Mouse (Mus musculus) urinary bladder, postnatal 10 days (tissue): ENCODE data around the gene Cysrt1.
"Not testable (repeated sequence)": the region's sequence is repeated elsewhere in the genome, so short reads cannot be mapped to it uniquely, and the experiment has no call there.

ENCODE experiments used
- DNase-seq: peaks from one replicate; pipeline ENCODE4 v3.0.0; 2022; ENCODE audit warnings: low spot score

The Cysrt1 gene

DNA sequence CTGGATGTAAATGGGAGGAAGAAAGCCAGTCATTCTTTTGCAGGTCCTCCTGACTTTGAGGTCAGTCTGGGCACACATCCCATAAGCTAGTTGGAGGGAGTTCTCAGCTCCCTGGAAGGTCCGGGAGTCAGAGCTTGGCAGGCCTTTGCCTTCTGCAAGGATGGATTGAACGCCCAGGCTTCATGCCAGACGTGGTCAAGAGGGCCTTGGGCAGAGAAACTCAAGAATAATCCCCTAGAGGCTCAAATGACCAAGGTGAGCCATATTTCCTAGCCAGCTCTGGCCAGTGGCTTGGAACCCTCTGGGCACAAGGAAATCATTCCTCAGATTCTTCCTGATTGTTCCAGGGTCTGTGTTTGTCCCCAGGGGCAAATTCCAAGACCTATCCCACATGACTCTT, 22.6 kb upstream of the Cysrt1 start:
- DNase-seq: no peak

GRCm38 (mm10) chr2:25264286-25264660, 22.0 kb upstream of the Cysrt1 start:
- no peak for DNase-seq

DNA sequence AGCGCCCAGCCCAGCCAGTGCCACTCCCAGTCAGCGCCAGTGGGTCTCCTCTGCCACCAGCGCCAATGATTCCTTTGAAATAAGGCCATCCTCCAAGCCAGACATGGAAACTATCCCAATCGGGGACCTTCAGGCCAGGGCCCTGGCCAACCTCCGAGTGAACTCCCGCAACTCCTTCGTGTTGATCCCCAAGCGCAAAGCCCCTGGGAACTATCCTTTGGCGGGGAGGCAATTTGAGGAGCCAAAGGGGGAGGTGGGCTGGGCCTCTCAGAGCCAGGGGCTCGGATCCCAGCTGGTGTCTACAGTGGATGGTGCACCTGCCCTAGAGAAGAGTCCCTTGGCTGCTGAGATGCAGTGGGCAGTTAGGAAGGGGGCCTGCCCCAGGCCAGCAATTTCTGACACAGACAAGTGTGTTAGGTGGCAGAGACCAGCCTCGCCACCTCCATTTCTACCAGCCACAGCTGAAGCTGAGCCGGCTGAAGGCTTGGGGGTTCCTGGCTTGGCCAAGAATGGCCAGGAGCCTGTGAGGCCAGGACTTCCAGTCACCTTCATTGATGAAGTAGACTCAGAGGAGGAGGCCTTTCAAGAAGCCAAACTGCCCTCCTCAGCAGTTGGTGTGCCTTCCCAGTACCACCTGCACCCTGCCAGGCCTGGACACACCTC, 21.5 kb upstream of the Cysrt1 start:
- DNase-seq: no peak

- no peak for DNase-seq
These were observed 20.8 kb upstream of the Cysrt1 start for GRCm38 (mm10) chr2:25262795-25263622.

DNA sequence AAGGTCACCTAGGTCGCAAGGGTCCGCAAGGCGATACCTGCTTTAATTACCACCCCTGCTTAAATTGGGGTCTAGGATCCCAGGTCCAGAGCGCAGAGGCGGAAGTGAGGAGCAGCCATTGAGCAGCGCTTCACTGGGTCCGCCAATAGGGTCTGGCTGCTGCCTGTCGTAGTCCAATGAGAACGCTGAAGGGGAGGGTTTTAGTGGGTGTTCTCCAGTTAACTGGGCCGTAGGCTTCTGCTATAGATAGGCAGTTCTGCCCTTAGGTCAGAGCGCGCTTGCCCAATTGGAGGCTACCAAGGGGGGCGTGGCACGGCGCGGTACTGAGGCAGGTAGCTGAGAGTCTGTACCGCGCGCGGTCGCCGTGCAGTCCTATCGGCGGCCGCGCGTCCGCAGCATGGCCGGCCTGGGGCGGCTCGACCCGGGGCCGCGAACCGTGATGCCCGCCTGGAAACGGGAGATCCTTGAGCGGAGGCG, 20.1 kb upstream of the Cysrt1 start, which contains the start of gene Tprn:
Gene Tprn (plus strand): TSS at position 328 of the 477 bp plus-strand sequence.
- peak; percentile 84 for DNase-seq

DNA sequence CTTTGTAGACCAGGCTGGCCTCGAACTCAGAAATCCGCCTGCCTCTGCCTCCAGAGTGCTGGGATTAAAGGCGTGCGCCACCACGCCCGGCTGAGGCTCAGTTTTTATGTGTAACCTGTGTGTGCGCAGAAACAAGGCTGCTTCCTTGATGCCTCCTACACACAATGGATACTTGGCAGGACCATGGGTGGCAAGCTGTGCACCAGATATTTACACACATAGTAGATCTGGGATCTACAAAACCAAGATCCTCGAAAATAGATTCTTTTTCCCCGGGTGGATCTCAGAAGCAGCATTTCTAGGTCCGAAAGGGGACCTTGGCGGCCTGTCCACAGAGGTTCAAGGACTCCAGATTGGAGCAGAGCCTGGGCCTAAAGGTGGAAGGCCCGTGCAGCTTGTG, 19.6 kb upstream of the Cysrt1 start:
- DNase-seq: no peak

DNA sequence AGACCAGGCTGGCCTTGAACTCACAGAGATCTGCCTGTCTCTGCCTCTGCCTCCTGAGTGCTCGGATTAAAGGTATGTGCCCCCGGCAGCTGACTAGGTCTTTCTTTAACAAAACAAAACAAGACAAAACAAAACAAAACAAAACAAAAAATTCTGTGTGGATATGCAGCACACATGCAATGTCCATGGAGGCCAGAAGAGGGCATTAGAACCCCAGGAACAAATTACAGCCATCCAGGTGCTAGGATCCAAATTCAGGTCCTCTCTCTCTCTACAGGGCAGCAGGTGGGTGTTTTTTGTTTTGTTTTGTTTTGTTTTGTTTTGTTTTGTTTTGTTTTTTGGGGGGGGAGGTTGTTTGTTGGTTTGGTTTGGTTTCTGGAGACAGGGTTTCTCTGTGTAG, 16.6 kb upstream of the Cysrt1 start:
- no peak for DNase-seq

- DNase-seq: not testable (repeated sequence)
These were observed 15.0 kb upstream of the Cysrt1 start for GRCm38 (mm10) chr2:25257250-25257649.

DNA sequence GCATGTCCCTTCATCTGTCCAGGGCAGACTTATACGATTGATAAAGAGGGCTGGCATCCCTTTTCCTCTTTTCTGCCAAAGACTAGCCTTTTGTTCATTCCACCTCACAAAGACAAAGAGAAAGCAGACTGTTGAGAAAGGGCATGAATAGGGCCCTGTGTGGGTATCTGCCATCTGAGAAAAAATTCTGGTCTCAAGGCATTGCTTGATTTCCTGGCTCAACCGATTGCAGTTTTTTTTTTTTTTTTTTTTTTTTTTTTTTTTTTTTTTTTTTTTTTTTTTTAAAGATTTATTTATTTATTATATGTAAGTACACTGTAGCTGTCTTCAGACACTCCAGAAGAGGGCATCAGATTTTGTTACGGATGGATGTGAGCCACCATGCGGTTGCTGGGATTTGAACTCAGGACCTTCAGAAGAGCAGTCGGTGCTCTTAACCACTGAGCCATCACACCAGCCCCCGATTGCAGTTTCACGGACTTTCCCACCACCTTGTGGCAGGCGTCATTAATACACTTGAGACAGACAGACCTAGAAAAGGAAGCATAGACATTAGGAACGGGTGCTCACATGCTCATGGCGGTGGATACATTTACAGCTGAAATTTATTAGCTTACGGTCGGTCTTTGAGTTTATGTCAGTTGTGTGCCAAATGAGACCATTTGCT, 14.3 kb upstream of the Cysrt1 start:
- not testable (repeated sequence) for DNase-seq

GRCm38 (mm10) chr2:25255284-25255779, 13.1 kb upstream of the Cysrt1 start, which contains the start of gene Tmem203:
TSS of gene Tmem203 (plus strand) at chr2:25255439.
- peak; percentile 51 for DNase-seq

DNA sequence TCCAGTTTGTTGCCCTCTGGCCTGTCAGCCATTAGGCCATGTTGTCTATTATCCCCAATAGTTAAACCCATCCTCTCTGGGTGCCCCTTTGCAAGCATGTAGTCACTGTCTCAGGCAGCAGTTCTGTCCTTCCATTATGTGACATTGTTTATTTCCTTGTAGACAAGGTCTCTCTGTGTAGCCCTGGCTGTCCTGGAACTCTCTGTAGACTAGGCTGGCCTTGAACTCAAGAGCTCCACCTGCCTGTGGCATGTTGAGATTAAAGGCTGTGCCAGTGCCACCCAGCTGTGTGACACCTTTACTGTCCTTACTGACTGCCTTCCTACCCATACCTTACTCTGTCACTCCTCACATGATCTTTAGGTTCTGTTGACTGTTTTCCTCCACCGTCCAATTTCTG, 10.1 kb upstream of the Cysrt1 start:
- DNase-seq: no peak

DNA sequence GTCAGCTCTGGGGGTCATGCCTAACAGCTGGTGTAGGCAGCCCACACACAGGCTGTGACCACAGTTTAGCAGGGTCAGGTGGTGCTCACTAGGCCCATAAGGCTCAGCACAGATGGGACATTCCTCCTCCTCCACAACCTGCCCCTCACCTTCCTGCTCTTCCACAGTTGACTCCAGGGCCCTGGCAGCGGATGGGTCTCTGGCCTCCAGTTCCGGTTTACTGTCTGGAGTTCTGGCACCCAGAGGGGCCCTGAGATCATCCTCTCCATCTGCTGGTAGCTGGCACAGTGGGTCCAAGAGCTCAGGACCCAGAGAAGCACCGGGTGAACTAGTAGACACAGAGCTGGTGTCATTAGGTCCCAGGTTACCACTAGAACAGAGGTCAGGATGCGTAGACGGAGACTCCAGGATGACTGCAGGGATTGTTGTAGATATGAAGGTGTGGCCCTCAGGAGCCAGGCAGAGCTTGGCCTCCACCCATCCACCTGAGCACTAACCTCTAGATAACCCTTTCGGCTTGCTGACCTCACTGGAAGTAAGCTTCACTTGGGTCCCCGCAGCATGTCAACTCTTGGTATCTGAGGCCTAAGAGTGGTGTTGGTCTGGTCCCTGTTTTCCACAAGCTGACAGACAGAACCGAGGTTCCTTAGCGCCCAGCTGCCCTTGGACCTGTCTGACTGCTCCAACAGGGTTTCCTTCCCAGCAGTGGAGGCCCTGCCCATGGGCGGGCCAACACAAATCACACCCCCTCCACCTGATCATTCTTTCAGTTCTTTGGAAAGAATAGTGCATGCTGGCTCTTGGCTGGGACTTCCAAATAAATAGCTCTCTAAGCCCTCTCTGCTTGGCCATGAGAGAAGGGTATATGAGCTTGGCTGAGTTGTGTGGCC, 4.2 kb upstream of the Cysrt1 start, which contains the start of gene AL732309.1:
Gene AL732309.1 (minus strand): TSS at position 681 of the 890 bp plus-strand sequence.
- no peak for DNase-seq

GRCm38 (mm10) chr2:25244144-25244543, 1.9 kb upstream of the Cysrt1 start:
- no peak for DNase-seq

- no peak for DNase-seq
These were observed 1.1 kb upstream of the Cysrt1 start for GRCm38 (mm10) chr2:25243342-25243741.

DNA sequence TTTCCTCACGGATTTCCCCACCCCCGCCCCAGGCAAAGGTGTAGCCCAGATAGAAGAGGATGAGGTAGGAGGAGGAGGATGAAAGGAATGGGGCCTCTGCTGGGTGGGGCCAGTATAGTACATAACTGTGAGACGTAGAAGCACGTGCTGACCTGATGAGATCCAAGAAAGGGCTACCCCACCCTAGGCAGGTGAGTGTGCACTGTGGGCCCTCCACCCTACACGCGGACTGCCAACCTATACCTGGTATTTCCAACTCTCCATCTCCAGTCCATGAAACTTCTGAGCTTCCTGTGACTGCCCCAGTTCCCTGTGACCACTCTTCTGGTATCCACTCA, 845 bp downstream of the Cysrt1 start:
- DNase-seq: no peak

DNA sequence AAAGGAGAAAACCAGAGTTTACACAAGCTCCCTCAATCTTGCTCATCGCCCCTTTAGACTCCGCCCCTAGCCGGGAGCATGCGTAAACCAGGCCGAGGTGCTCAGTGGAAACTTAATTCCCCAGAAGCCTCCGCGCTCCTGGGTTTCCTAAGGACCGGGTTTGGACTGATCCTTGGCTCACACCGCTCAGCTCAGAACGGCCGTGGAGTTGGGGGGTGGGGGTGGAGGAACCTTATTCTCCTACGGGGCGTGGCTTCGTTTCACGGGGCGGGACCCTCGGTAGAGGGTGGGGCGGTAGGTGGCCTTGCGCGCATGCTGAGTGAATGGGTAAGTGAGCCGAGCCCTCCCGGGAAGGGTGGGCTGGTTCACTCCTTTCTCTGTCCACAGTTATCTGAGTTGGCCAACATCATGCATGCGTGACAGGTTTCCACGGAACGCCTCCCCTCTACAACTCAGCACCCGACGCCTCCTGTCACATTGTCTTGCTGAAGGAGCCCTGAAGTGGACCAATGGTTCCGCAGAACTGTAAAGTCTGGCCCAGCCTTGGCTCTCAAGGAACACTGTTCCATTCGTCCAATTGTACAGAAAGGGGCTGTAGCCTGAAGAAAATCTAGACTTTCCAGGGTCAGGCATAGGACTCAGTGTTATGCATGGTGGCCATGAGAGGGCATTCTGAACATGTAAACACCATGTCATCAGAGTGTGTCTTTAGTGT, 1.4 kb downstream of the Cysrt1 start:
- no peak for DNase-seq

- DNase-seq: no peak
These were observed 1.9 kb downstream of the Cysrt1 start for GRCm38 (mm10) chr2:25240310-25240709.

DNA sequence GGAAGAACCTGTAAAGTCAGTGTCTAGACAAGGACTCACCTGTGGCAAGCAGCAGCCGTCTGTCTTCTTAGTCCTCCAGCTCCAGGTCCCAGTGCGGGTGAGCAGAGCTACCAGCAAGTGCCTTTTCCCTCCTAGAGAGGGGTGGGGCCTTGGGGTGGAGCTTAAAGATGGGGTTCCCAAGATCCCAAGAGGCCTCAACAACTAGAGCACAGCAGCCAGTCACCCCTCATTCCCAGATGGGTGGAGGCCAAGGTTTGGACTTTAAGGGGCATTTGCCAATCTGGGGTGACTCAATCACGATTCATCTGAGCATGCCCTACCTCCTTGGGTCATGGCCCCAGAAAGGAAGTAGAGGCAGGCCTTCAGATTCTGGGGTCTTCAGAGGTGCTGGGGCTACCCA, 2.5 kb downstream of the Cysrt1 start:
- no peak for DNase-seq

- DNase-seq: no peak
These were observed 4.1 kb downstream of the Cysrt1 start for GRCm38 (mm10) chr2:25238106-25238505.

- DNase-seq: no peak
These were observed 4.7 kb downstream of the Cysrt1 start for GRCm38 (mm10) chr2:25237522-25237921.

DNA sequence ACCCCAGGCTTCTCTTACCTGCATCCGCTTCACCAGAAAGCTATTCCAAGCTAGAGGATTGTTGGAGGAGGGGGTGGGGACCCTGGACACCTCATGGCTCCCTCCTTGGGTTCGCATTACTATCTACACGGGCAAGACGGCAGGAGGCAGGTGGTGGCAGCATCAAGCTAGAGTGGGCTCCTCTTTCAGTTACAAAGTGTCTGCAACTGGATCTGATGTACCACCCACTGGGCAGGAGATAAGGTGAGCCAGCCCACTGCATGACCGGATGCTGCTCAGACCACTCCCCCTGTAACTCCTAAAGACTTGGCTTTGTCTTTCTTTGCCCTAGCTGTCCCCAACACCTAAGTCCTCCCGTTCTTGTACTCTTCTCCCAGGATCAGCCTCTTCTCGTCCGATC, 5.6 kb downstream of the Cysrt1 start, which contains the start of gene Rnf224:
Gene Rnf224 (minus strand): TSS at position 174 of the 400 bp plus-strand sequence.
- no peak for DNase-seq
